Comparison of ENCODE assay signal across 31 mouse cellular contexts in genomic region chr2:5172773-5173172, GRCm38 (mm10). TPM values are rescaled to one million over a fixed set of nuclear protein-coding genes. Genes with fewer than 3 reads are reported as not detected.
"Had no signal": no experiment of that assay in that cellular context is flagged by ENCODE, and none has a peak within 500 bp of the region (broad histone marks: within the 10 kb centered on the region; RNA-seq: fewer than 3 reads in every experiment).

No protein-coding gene starts in this region.

- H3K4me2 ChIP-seq: limb, embryonic 12.5 days; limb, embryonic 13.5 days; limb, embryonic 15.5 days; liver, embryonic 11.5 days; liver, embryonic 12.5 days; liver, embryonic 13.5 days; liver, embryonic 15.5 days; lung, embryonic 14.5 days; lung, embryonic 15.5 days; midbrain, embryonic 11.5 days; midbrain, embryonic 12.5 days; midbrain, embryonic 13.5 days; midbrain, embryonic 15.5 days had no signal

- H3K4me1 ChIP-seq: limb, embryonic 10.5 days; limb, embryonic 12.5 days; liver, embryonic 12.5 days; liver, embryonic 13.5 days; liver, embryonic 15.5 days; lung, embryonic 15.5 days; megakaryocyte, embryonic 14.5 days; midbrain, embryonic 10.5 days; midbrain, embryonic 12.5 days; midbrain, embryonic 13.5 days; midbrain, embryonic 15.5 days had no signal

- H3K9ac ChIP-seq: limb, embryonic 12.5 days; limb, embryonic 13.5 days; limb, embryonic 15.5 days; liver, embryonic 12.5 days; liver, embryonic 13.5 days; liver, embryonic 14.5 days; liver, embryonic 15.5 days; liver, postnatal 0 days; lung, embryonic 14.5 days; lung, embryonic 15.5 days; midbrain, embryonic 12.5 days; midbrain, embryonic 13.5 days; midbrain, embryonic 15.5 days had no signal

- H3K27me3 ChIP-seq: limb, embryonic 12.5 days; limb, embryonic 13.5 days; limb, embryonic 15.5 days; liver, embryonic 12.5 days; liver, embryonic 13.5 days; liver, embryonic 15.5 days; lung, embryonic 15.5 days; megakaryocyte, embryonic 14.5 days; midbrain, embryonic 12.5 days; midbrain, embryonic 13.5 days; midbrain, embryonic 15.5 days had no signal

- H3K9me3 ChIP-seq: limb, embryonic 10.5 days; limb, embryonic 13.5 days; limb, embryonic 15.5 days; liver, embryonic 12.5 days; liver, embryonic 13.5 days; liver, embryonic 15.5 days; lung, embryonic 15.5 days; megakaryocyte, embryonic 14.5 days had no signal

- ATAC-seq: liver, embryonic 12.5 days; liver, postnatal 0 days; lung, postnatal 0 days; midbrain, embryonic 13.5 days; midbrain, embryonic 15.5 days; midbrain, embryonic 16.5 days had no signal

- DNase-seq: left cerebral cortex, postnatal 4 days; liver; liver, embryonic 13.5 days; liver, postnatal 0 days; lung, adult 18-20 months; lung, adult 2 months; lung, embryonic 14.5 days; lung, postnatal 10 days; lung, postnatal 14 days; lung, postnatal 36 days; lung, postnatal 4 days; midbrain, embryonic 14.5 days had no signal

- H3K4me3 ChIP-seq: limb, embryonic 10.5 days; limb, embryonic 12.5 days; limb, embryonic 13.5 days; limb, embryonic 15.5 days; liver, embryonic 12.5 days; liver, embryonic 13.5 days; liver, embryonic 15.5 days; lung, embryonic 15.5 days; megakaryocyte, embryonic 14.5 days; midbrain, embryonic 10.5 days; midbrain, embryonic 12.5 days; midbrain, embryonic 13.5 days; midbrain, embryonic 15.5 days; myocyte had no signal

- H3K27ac ChIP-seq: limb, embryonic 10.5 days; limb, embryonic 12.5 days; limb, embryonic 13.5 days; limb, embryonic 15.5 days; liver, embryonic 12.5 days; liver, embryonic 13.5 days; liver, embryonic 14.5 days; liver, embryonic 15.5 days; lung, embryonic 15.5 days; macrophage; midbrain, embryonic 10.5 days; midbrain, embryonic 12.5 days; midbrain, embryonic 13.5 days; midbrain, embryonic 15.5 days had no signal

- H3K36me3 ChIP-seq: limb, embryonic 10.5 days; limb, embryonic 12.5 days; limb, embryonic 13.5 days; limb, embryonic 15.5 days; liver, embryonic 12.5 days; liver, embryonic 13.5 days; liver, embryonic 15.5 days; lung, embryonic 15.5 days; midbrain, embryonic 10.5 days; midbrain, embryonic 12.5 days; midbrain, embryonic 13.5 days; midbrain, embryonic 15.5 days had no signal

RNA-seq across cellular contexts. Expression of gene Ccdc3, which starts 35.2 kb away (rescaled TPM):
- polyA plus RNA-seq: macrophage had no signal
